Mouse (Mus musculus) bone marrow macrophage, adult 2 months (primary cell): ENCODE results near the gene Fgf11.

Experiments
- CTCF ChIP-seq: IDR thresholded peaks from 2 replicates; pipeline ENCODE4 v1.5.1; 2012; ENCODE audit warnings: low read depth, mild to moderate bottlenecking, low read length, moderate library complexity
- POLR2A ChIP-seq: IDR thresholded peaks from 2 replicates; pipeline ENCODE4 v1.6.1; 2012; ENCODE audit warnings: mild to moderate bottlenecking, low read depth, low read length, borderline replicate concordance

GRCm38 (mm10) chr11:69795983-69796435, 5.6 kb downstream of the Fgf11 start:
- no peak for TF ChIP-seq CTCF
- TF ChIP-seq POLR2A = no peak
